Mouse (Mus musculus): ENCODE results near the gene Palb2.

Palb2 gene

GRCm38 (mm10) chr7:122099222-122099621, 33.6 kb downstream of the Palb2 start:
- DNase-seq (ENCODE audit: low spot score) = peak; percentile 50

GRCm38 (mm10) chr7:122098009-122098408, 34.8 kb downstream of the Palb2 start:
- DNase-seq (ENCODE audit: low spot score) = no peak

DNA sequence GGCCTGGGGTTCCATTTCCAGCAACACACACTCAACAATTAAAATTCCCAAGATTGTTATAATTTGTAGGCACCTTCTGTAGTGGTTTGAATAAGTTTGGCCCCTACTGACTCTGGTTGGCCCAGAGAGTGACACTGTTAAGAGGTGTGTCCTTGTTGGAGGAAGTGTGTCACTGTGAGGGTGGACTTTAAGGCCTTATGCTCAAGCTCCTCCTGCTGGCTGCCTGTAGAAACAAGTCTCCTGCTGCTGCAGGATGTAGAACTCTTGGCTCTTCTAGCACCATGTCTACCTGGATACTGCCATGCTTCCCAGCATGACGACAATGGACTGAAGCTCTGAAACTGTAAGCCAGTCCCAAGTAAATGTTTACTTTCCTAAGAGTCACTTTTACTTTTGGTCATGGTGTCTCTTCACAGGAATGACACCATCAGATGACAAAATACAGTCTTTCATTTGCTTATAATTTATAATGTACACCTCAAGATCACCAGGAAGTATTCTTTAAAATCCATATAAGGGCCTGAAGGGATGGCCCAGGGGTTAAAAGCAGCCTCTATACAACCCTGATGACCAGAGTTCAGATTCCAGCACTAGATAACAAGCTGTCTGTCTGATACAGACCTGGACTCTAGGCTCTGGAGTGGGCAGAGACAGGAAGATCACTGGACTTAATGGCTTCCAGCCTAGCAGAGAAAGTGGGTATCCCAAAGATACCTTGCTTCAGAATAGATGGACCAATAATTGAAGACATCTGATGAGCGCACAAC, 38.0 kb downstream of the Palb2 start:
- DNase-seq (ENCODE audit: low spot score) = no peak

DNA sequence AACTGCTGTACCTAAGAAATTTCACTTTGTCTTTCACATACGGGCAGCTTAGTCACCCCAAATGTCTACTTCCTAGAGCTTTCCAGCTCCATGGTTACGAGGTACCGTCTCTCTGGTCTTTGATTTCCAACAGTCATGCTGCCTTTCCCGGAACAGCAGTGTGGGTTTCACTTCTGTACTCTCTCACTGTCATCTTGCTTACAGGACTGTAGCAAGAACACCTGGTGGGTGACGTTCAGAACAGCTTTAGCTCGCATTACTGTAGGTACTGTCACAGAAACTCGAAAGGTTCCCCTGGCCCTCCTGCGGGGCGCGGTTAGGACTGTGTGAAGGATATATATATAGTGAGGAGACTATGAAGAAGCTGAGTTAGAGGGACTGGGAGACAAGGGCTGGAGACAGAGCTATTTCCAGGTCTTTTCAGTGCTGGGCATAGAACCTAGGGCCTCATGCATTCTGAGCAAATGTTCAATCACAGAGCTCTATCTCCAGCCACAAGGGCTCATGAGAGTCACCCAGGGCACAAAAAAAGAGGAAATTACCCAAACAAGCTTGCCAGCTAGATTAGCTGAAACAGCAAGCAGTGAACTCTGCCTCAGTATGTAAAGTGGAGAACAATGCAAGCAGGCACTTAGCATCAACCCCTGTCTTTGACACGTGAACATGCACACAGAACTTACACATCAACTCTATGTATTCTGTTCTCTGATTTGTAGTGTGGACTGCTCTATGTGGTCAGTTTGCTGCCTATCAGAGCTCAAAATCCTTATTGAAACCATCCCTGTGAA, 45.4 kb downstream of the Palb2 start:
- no peak for DNase-seq (ENCODE audit: low spot score)

DNA sequence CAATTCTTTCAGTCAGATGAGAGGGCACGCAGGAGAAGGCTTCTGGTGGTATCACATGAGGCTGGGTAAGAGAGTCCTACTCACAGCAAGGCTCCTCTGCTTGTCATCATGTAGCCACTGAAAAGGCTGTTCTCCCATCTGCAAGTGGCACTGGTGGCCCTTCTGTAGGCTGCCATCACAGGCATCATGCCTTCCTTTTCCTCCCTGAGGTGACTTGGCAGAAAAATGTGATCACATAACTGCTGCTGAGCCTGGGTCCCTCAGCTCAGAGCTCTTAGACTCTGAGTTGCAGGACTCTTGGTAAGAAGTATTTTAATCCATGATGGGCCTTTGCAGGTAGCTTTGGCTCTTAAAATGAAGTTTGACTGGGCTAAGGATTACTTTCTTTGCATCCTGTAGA, 51.7 kb downstream of the Palb2 start:
- no peak for DNase-seq (ENCODE audit: low spot score)

DNA sequence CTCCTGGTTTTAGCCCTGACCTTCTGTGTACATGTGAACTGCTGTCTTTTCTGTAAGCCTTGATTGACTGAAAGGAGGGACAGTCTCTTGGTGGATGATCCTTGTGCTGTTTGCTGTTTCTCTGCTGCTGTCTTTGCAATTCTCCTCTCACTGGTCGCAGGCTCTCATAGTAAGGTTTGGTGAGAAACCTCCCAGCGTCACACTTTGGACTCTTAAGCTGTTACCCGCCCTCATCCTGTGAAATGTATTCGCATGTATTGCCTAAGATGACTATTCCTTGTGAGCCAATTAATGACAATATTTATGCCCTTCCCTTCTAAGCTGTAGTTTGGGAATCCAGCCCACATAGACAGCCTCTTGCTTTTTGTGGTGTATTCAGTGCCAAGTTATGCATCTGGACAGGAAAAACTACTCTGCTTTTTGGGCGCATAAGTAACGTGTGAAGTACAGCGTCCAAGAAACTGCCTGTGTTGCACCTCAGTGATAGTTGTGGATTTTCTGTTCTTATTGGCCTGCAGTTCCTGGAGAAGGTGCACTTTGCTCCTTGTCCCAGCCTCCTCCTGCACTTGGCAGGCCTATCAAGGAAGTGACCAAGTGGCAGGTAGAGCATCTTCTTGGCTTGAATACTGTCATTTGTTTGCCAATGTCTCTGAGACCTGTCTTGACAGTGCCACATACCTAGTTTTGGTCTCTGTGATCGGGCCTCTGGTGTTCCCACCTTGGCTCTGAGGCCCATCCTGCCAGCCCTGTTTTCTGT, 52.8 kb downstream of the Palb2 start:
- no peak for DNase-seq (ENCODE audit: low spot score)

- no peak for DNase-seq (ENCODE audit: low spot score)
These were observed 58.4 kb downstream of the Palb2 start for GRCm38 (mm10) chr7:122074374-122074773.

DNA sequence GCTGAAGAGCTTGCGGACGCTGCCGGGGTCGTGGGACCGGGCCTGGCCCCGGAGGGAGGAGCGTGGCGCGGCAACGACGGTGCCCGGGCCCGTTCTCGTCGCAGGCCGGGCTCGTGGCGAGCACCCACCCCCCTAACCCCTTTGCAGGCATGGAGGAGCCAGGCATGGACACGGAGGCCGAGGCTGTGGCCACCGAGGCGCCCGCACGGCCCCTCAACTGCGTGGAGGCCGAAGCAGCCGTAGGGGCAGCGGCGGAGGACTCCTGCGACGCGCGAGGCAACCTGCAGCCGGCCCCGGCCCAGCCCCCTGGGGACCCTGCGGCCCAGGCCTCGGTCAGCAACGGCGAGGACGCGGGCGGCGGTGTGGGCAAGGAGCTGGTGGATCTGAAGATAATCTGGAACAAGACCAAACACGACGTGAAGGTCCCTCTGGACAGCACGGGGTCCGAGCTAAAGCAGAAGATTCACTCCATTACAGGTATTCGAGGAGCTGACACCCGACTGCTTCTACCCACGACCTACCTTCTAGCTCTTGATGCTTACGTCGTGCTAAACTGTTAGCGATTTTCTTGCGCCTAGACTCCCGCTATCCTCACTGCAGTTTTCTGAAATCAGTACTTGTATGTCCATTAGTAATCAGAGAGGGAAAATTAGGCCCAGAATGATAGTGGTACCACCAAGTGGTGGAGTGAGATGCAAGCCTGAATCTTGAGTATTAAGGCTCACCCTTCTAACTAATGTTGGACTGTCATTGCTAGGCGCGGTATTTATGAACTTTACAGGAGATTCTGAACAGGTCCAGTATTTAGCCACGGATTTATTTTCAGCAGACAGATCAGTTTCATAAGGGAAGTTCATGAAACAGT, 65.0 kb downstream of the Palb2 start:
- DNase-seq (ENCODE audit: low spot score) = no peak

DNA sequence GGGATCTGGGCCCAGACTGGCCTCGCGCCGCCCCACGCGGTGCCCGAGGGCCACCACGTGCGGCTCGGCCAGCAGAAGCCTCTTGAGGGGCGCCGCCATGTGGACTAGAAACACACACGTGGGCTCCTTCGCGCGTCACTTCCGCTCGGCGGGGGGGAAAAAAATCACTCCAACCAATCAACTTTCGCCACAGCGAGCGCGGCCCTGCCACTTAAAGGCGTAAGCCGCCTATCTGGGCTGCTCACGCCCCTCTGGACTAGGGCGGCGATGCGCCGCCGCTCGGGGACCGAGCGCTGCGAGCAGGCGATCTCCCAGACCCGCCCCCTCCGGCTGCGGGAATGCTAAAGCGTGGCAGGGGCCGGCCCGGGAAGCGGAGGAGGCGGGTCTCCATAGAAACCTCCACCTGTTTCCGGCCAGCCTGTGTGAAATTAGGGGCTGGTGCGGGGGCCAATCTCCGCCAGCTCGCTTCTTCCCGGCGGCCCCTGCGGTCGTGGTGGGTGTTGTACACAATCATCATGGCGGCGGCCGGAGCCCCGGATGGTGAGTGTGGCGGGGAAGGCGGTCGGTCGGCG, 65.8 kb downstream of the Palb2 start, which contains the start of the genes Ubfd1 and Ears2:
Ubfd1 (plus strand) TSS at position 231 of the 572 bp plus-strand sequence.
Ears2 (minus strand) TSS at position 319 of the 572 bp plus-strand sequence.
- DNase-seq (ENCODE audit: low spot score) = peak; percentile 98

DNA sequence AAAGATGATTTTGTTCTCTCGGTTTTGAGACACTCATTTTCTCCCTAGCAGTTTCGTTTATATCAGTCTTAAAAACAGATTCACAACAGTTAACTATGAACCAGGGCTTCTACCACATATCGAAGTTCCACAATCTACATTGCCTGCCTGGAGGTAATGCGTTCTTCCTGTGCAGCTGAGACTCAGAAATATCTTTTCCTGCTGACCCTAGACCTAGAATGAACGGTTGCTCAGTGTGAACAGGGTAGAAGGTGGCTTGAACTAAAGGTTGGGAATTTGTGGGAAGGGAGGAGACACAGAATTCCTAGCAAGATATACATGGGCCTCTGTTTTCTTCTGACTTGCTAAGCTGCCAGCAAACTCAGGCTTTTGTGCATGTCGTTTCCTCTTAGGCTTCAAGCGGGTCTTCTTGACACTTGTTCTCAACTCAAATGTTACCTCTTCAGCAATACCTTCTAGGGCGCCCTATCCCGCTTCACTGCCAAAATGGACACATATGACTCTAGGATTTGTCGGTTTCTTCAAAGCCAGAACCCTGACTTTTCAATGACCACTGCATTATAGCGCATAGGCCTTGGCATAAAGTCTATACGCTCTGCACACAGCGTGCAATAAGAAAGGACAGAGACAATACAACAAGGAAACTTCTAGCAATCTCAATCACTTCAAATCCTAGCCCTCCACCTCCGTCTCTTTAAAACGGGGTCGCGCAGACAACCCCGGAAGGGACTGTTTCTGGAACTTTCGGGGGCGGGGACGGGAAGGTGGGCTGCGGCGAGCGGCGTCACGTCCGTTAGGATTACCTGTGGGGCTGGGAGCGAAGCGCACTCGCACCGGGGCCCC, 66.5 kb downstream of the Palb2 start:
- no peak for DNase-seq (ENCODE audit: low spot score)

- DNase-seq (ENCODE audit: low spot score) = no peak
These were observed 67.1 kb downstream of the Palb2 start for GRCm38 (mm10) chr7:122065656-122066055.

Data from yolk sac, embryonic 10.5 days (tissue).